Mouse (Mus musculus) cortical plate, adult 2 months (tissue): Measurements from ENCODE around the gene Lpp.

Experiments used
- CTCF ChIP-seq: fragments of 200-500 bp; IDR thresholded peaks from 2 replicates; pipeline ENCODE4 v1.5.1; 2011; ENCODE audit warnings: mild to moderate bottlenecking, control low read depth, low read length; ENCODE audit not compliant: insufficient read depth; ENCODE audit errors: extremely low read depth
- POLR2A ChIP-seq: fragments of 200-500 bp; IDR thresholded peaks from 2 replicates; pipeline ENCODE4 v1.6.1; 2011; ENCODE audit warnings: mild to moderate bottlenecking, low read length, control low read depth; ENCODE audit not compliant: insufficient read depth; ENCODE audit errors: extremely low read depth

DNA sequence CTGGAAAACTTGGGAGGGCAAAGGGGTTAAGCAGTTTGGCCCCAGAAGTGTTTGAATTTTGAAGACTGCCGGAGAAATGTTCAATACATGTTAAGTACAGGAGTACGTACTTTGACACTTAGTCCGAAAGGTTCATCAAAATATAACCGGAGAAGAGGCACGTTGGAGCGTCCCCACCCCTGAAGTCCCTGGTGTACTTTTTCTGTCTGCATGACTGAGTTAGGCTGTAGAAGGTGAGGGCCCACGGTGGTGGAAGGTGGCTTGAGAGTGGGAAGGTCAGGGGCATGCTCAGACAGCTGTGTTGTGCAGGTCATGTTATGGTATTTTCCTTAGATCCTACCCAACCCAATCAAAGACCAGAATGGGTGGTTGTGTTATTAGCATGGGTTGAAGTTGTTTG, 1.4 kb upstream of the Lpp start:
- no peak for TF ChIP-seq CTCF
- TF ChIP-seq POLR2A: no peak
